8 mouse cellular contexts compared by ENCODE assay signal in the genomic region with DNA sequence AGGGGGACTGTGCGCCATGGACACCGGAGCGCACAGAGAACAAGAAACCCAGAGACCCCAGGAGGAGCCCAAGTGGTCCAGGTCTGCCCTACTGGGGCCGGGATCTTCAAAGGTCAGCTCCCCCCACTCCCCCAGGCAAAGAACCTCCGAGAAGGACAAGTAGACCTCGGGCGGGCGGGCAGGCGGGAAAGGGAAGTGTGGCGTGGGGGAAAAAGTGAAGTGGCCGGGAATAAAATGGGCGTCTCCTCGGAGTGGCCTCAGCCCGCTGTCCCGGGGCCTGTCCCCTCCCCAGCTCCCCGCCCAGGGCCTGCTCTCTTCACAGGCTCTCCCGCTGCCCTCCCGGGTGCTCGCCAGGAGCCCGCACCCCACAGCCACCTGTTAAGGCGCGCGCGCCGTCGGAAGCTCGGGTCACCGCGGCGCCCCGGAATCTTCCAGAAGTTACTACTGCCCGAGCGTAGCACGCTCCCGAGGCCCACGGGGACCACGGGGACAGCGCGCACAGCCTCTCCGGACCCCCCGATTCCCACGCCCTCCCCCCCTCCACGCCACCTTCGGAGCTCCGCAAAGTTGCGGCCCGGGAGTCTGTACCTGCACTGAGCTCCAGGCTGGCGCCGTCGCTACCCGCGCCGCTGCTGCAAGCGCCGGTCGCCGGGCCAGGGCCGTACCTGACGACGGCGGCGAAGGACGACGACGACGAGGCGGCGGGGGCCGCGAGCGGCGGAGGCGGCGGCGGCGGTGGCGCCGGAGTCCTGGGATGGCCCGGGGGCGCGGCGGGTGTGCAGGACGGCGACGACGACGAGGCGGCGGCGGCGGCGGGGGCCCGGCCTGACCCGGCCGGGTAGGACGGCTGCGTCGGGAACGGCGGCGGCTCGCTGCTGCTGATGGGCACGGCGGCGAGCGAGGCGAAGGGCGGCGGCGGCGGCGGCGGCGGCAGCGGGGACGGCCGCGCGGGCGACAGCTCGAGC. TPM values are rescaled to one million over a fixed set of nuclear protein-coding genes. Genes with fewer than 3 reads are reported as not detected.
DNase-seq lines count a peak whose midpoint lies in the region; ATAC-seq and TF ChIP-seq lines count a peak whose summit lies in the region.

No protein-coding gene starts in this region.

- TF ChIP-seq CTCF in gastrocnemius, adult 2 months (IDR thresholded peaks at IDR 0.05), result no peak

- H3K36me3 ChIP-seq in embryonic facial prominence, embryonic 13.5 days, result no peaks in the 10 kb centered on the region
- no peaks in the 10 kb centered on the region for H3K36me3 ChIP-seq in hindbrain, embryonic 10.5 days
- no peaks in the 10 kb centered on the region for H3K36me3 ChIP-seq in liver, embryonic 15.5 days (replicated peaks)

- peaks cover 25% of the 10 kb centered on the region for H3K27me3 ChIP-seq in embryonic facial prominence, embryonic 13.5 days
- peaks cover 24% of the 10 kb centered on the region for H3K27me3 ChIP-seq in hindbrain, embryonic 10.5 days (ENCODE audit: insufficient read depth, poor library complexity, severe bottlenecking)
- peaks cover 58% of the 10 kb centered on the region for H3K27me3 ChIP-seq in liver, embryonic 15.5 days

- H3K9me3 ChIP-seq in embryonic facial prominence, embryonic 13.5 days, result no peaks in the 10 kb centered on the region
- H3K9me3 ChIP-seq in hindbrain, embryonic 10.5 days, result no peaks in the 10 kb centered on the region
- H3K9me3 ChIP-seq in liver, embryonic 15.5 days (replicated peaks), result no peaks in the 10 kb centered on the region

- 1% methylated on average over 121 of the region's 121 CpGs for WGBS in embryonic facial prominence, embryonic 13.5 days
- 2% methylated on average over 114 of the region's 121 CpGs for WGBS in hindbrain, embryonic 10.5 days
- WGBS in liver, embryonic 15.5 days (ENCODE audit: insufficient replicate concordance), result 1% methylated on average over 120 of the region's 121 CpGs

- peak; percentile 26 for DNase-seq in gastrocnemius, adult 2 months
- DNase-seq in gastrocnemius, adult 18-20 months (ENCODE audit: low spot score), result no peak
- DNase-seq in MN1 (ENCODE audit: low spot score), result peak; percentile 36
- DNase-seq in hindbrain, embryonic 10.5 days (ENCODE audit: low spot score), result peak; percentile 51
- DNase-seq in retina, postnatal 1 day, result peak; percentile 56
- no peak for DNase-seq in frontal cortex, postnatal 25 days (ENCODE audit: low spot score in 2 of 2)

- H3K4me3 ChIP-seq in gastrocnemius, adult 2 months, result peak overlapping the region; percentile 82
- peak overlapping the region; percentile 69 for H3K4me3 ChIP-seq in embryonic facial prominence, embryonic 13.5 days
- peak overlapping the region; percentile 74 for H3K4me3 ChIP-seq in hindbrain, embryonic 10.5 days
- peak overlapping the region; percentile 59 for H3K4me3 ChIP-seq in liver, embryonic 15.5 days (replicated peaks)

- 0 out of 2 replicates have a peak overlapping the region, but pooled peaks have one; percentile 35 for H3K27ac ChIP-seq in gastrocnemius, adult 2 months
- H3K27ac ChIP-seq in embryonic facial prominence, embryonic 13.5 days, result no peak overlapping the region
- peak overlapping the region; percentile 87 for H3K27ac ChIP-seq in hindbrain, embryonic 10.5 days
- no peak overlapping the region for H3K27ac ChIP-seq in liver, embryonic 15.5 days (replicated peaks)

- peak; percentile 56; the same call in 1 of the 2 replicates for ATAC-seq in embryonic facial prominence, embryonic 13.5 days (ENCODE audit: insufficient number of reproducible peaks, insufficient read depth, low FRiP score, low TSS enrichment, low read depth)
- ATAC-seq in liver, embryonic 15.5 days (ENCODE audit: insufficient read depth), result peak; percentile 25; the same call in 1 of the 2 replicates

- H3K4me2 ChIP-seq in embryonic facial prominence, embryonic 13.5 days, result peak overlapping the region; percentile 88
- peak overlapping the region; percentile 73 for H3K4me2 ChIP-seq in liver, embryonic 15.5 days

- H3K9ac ChIP-seq in embryonic facial prominence, embryonic 13.5 days, result peak overlapping the region; percentile 75
- 0 out of 2 replicates have a peak overlapping the region, but pooled peaks have one; percentile 15 for H3K9ac ChIP-seq in liver, embryonic 15.5 days

- intact Hi-C loops in gastrocnemius, adult 2 months (cut with DNase I), result no loop called here

- peaks cover 9% of the 10 kb centered on the region for H3K4me1 ChIP-seq in embryonic facial prominence, embryonic 13.5 days
- peaks cover 29% of the 10 kb centered on the region for H3K4me1 ChIP-seq in hindbrain, embryonic 10.5 days (replicated peaks)
- H3K4me1 ChIP-seq in liver, embryonic 15.5 days (replicated peaks), result peaks cover 7% of the 10 kb centered on the region

RNA-seq across cellular contexts. Expression of a gene that starts 1.4 kb away (rescaled TPM):
- total RNA-seq in gastrocnemius, adult 2 months (2021), result under 1 TPM; 0.26 to 0.39 TPM
- total RNA-seq in gastrocnemius, adult 18-20 months (2021), result under 1 TPM; 0.21 to 0.24 TPM
- 3.0 and 3.3 TPM in 2 replicates for polyA plus RNA-seq in embryonic facial prominence, embryonic 13.5 days (2015; fragmentation: Nextera tagmentation; extraction: Ambion mirVana)
- polyA plus RNA-seq in hindbrain, embryonic 10.5 days (2016; fragmentation: Nextera tagmentation; extraction: Ambion mirVana), result 8.7 and 12.8 TPM in 2 replicates
- 0.47 and 0.52 TPM in 2 replicates for polyA plus RNA-seq in liver, embryonic 15.5 days (2015; fragmentation: Nextera tagmentation; extraction: Ambion mirVana)

Comparison
In these comparisons a context has a peak if more than half of its experiments do, and no peak if none do; other contexts are left out.
1. DNase-seq: peak in gastrocnemius, adult 2 months (single experiment), MN1 (single experiment), hindbrain, embryonic 10.5 days (single experiment) and retina, postnatal 1 day (single experiment); none in gastrocnemius, adult 18-20 months (single experiment) and frontal cortex, postnatal 25 days (0 of 2).
2. H3K27ac ChIP-seq: peak in gastrocnemius, adult 2 months (single experiment) and hindbrain, embryonic 10.5 days (single experiment); none in embryonic facial prominence, embryonic 13.5 days (single experiment) and liver, embryonic 15.5 days (single experiment).
3. Peak in every context shown above with its lines, with median percentiles within 50 percentile points of each other: H3K4me3 ChIP-seq.